Mouse (Mus musculus) urinary bladder, adult 2 months (tissue): ENCODE data around the gene Pax5. TPM values are rescaled to one million over a fixed set of nuclear protein-coding genes. Genes with fewer than 3 reads are reported as not detected.

ENCODE experiments used
- polyA plus RNA-seq: library from polyadenylated mRNA; depleted of rRNA; stranded (reverse); fragments of >200 nt; gene quantifications from 2 replicates; pipeline ENCODE4 v1.2.3, GENCODE M21; 2012; rRNA removed

Pax5 gene
- polyA plus RNA-seq, 1 experiment: 0.01 TPM

Other genes starting within 250 kb of the Pax5 start
- gene Zcchc7, start 45.4 kb upstream of the Pax5 start, polyA plus RNA-seq: 45.8 and 49.8 TPM in 2 replicates